Mouse (Mus musculus) midbrain, embryonic 15.5 days (tissue): Measurements from ENCODE around the gene Fcrl1. TPM values are rescaled to one million over a fixed set of nuclear protein-coding genes. Genes with fewer than 3 reads are reported as not detected.
"Not testable (repeated sequence)": the region's sequence is repeated elsewhere in the genome, so short reads cannot be mapped to it uniquely, and the experiment has no call there.

Experiments used
- ATAC-seq: fragments of 200-750 bp; cut with Nextera tagmentation; replicated peaks from 2 replicates; pipeline ENCODE4 v1.8.0; 2017; ENCODE audit warnings: moderate TSS enrichment
- H3K27ac ChIP-seq: fragments of 300-500 bp; sonication (generic); 2 replicates; pipeline ENCODE4 v1.5.1; 2015; ENCODE audit warnings: mild to moderate bottlenecking, inconsistent platforms
- H3K27me3 ChIP-seq: fragments of 300-500 bp; sonication (generic); replicated peaks from 2 replicates; pipeline ENCODE4 v1.6.1; 2015; ENCODE audit warnings: inconsistent platforms
- H3K36me3 ChIP-seq: fragments of 300-500 bp; sonication (generic); replicated peaks from 2 replicates; pipeline ENCODE4 v1.6.1; 2015; ENCODE audit warnings: inconsistent platforms
- H3K4me1 ChIP-seq: fragments of 300-500 bp; sonication (generic); 2 replicates; pipeline ENCODE4 v1.6.1; 2015; ENCODE audit warnings: inconsistent platforms
- H3K4me2 ChIP-seq: fragments of 300-500 bp; sonication (generic); 2 replicates; pipeline ENCODE4 v1.6.1; 2015; ENCODE audit warnings: inconsistent platforms, mild to moderate bottlenecking, moderate library complexity
- H3K4me3 ChIP-seq: fragments of 300-500 bp; sonication (generic); 2 replicates; pipeline ENCODE4 v1.5.1; 2015; ENCODE audit warnings: mild to moderate bottlenecking, inconsistent platforms
- H3K9ac ChIP-seq: fragments of 300-500 bp; sonication (generic); 2 replicates; pipeline ENCODE4 v1.6.1; 2015; ENCODE audit warnings: mild to moderate bottlenecking, inconsistent platforms
- H3K9me3 ChIP-seq: fragments of 300-500 bp; sonication (generic); 2 replicates; pipeline ENCODE4 v1.6.1; 2016; ENCODE audit warnings: inconsistent platforms
- WGBS: fragments of 180-500 bp; shearing (Covaris S2); methylation state at CpG from one replicate; pipeline ENCODE4 v1.1.7; 2015; ENCODE audit warnings: mixed read lengths; 5-methylcytosine and 5-hydroxymethylcytosine counted together
- polyA plus RNA-seq: library from polyadenylated mRNA; unstranded; fragments of >200 nt; fragmentation: Nextera tagmentation; extraction: Ambion mirVana; gene quantifications from 2 replicates; pipeline ENCODE4 v1.2.1, GENCODE M21; 2015

Gene Fcrl1
- 0.13 TPM in 1 of 2 replicates, not detected in the other for polyA plus RNA-seq

- 87% methylated on average over 18 of the region's 18 CpGs for WGBS
Measured at GRCm38 (mm10) chr3:87376195-87377165, at the start of gene Fcrl1. Gene Fcrl1 (plus strand): TSS chr3:87376387.

GRCm38 (mm10) chr3:87337899-87338298, 38.3 kb upstream of the Fcrl1 start:
- 90% methylated on average over 5 of the region's 5 CpGs for WGBS
- ATAC-seq, result no peak
- H3K36me3 ChIP-seq, result no peaks in the 10 kb centered on the region
- no peak overlapping the region for H3K9ac ChIP-seq
- H3K9me3 ChIP-seq, result no peaks in the 10 kb centered on the region
- H3K4me1 ChIP-seq, result no peaks in the 10 kb centered on the region
- no peak overlapping the region for H3K27ac ChIP-seq
- no peak overlapping the region for H3K4me3 ChIP-seq
- H3K27me3 ChIP-seq, result no peaks in the 10 kb centered on the region
- no peak overlapping the region for H3K4me2 ChIP-seq

More at GRCm38 (mm10) chr3:87376195-87377165, at the start of gene Fcrl1:
- no peak for ATAC-seq
- Histone ChIP-seq H3K9ac (no peak within 1 kb of the TSS), H3K4me1 (no peaks in the 10 kb centered on the region), H3K4me2 (no peak within 1 kb of the TSS), H3K27me3 (no peaks in the 10 kb centered on the region), H3K9me3 (no peaks in the 10 kb centered on the region), H3K27ac (no peak within 1 kb of the TSS), H3K4me3 (no peak within 1 kb of the TSS), H3K36me3 (no peaks in the 10 kb centered on the region)

- H3K9me3 ChIP-seq, H3K9ac ChIP-seq, H3K4me2 ChIP-seq, H3K4me1 ChIP-seq, H3K27me3 ChIP-seq, H3K4me3 ChIP-seq, H3K27ac ChIP-seq, ATAC-seq, H3K36me3 ChIP-seq: not testable (repeated sequence)
- 88% methylated on average over 2 of the region's 2 CpGs for WGBS
Measured at GRCm38 (mm10) chr3:87350992-87351391, 25.2 kb upstream of the Fcrl1 start.

GRCm38 (mm10) chr3:87357581-87357980, 18.6 kb upstream of the Fcrl1 start, which contains the start of gene Cd5l:
Gene Cd5l (plus strand): TSS chr3:87357881.
- H3K27ac ChIP-seq, result no peak within 1 kb of the TSS
- no peak within 1 kb of the TSS for H3K9ac ChIP-seq
- H3K36me3 ChIP-seq, result no peaks in the 10 kb centered on the region
- H3K4me2 ChIP-seq, result no peak within 1 kb of the TSS
- no peaks in the 10 kb centered on the region for H3K4me1 ChIP-seq
- H3K4me3 ChIP-seq, result no peak within 1 kb of the TSS
- no peaks in the 10 kb centered on the region for H3K9me3 ChIP-seq
- no peaks in the 10 kb centered on the region for H3K27me3 ChIP-seq
- no peak for ATAC-seq

GRCm38 (mm10) chr3:87359215-87359614, 17.0 kb upstream of the Fcrl1 start:
- H3K4me2 ChIP-seq, result no peak overlapping the region
- H3K36me3 ChIP-seq, result no peaks in the 10 kb centered on the region
- H3K9ac ChIP-seq, result no peak overlapping the region
- no peak overlapping the region for H3K4me3 ChIP-seq
- H3K27ac ChIP-seq, result no peak overlapping the region
- H3K4me1 ChIP-seq, result no peaks in the 10 kb centered on the region
- no peaks in the 10 kb centered on the region for H3K27me3 ChIP-seq
- H3K9me3 ChIP-seq, result no peaks in the 10 kb centered on the region
- ATAC-seq, result no peak

GRCm38 (mm10) chr3:87360466-87360865, 15.7 kb upstream of the Fcrl1 start:
- H3K9ac ChIP-seq, result no peak overlapping the region
- H3K9me3 ChIP-seq, result no peaks in the 10 kb centered on the region
- no peak overlapping the region for H3K4me2 ChIP-seq
- no peaks in the 10 kb centered on the region for H3K27me3 ChIP-seq
- WGBS, result 91% methylated on average over 6 of the region's 6 CpGs
- no peaks in the 10 kb centered on the region for H3K4me1 ChIP-seq
- no peak for ATAC-seq
- no peaks in the 10 kb centered on the region for H3K36me3 ChIP-seq
- no peak overlapping the region for H3K4me3 ChIP-seq
- no peak overlapping the region for H3K27ac ChIP-seq

GRCm38 (mm10) chr3:87365691-87366090, 10.5 kb upstream of the Fcrl1 start:
- no peaks in the 10 kb centered on the region for H3K4me1 ChIP-seq
- no peak overlapping the region for H3K27ac ChIP-seq
- WGBS, result 92% methylated on average over 14 of the region's 14 CpGs
- H3K36me3 ChIP-seq, result no peaks in the 10 kb centered on the region
- H3K9me3 ChIP-seq, result no peaks in the 10 kb centered on the region
- H3K4me3 ChIP-seq, result no peak overlapping the region
- no peak overlapping the region for H3K4me2 ChIP-seq
- no peak overlapping the region for H3K9ac ChIP-seq
- ATAC-seq, result no peak
- no peaks in the 10 kb centered on the region for H3K27me3 ChIP-seq

GRCm38 (mm10) chr3:87367511-87367910, 8.7 kb upstream of the Fcrl1 start:
- ATAC-seq, result no peak
- no peaks in the 10 kb centered on the region for H3K4me1 ChIP-seq
- WGBS, result 88% methylated on average over 10 of the region's 10 CpGs
- H3K9me3 ChIP-seq, result no peaks in the 10 kb centered on the region
- H3K36me3 ChIP-seq, result no peaks in the 10 kb centered on the region
- H3K4me3 ChIP-seq, result no peak overlapping the region
- H3K9ac ChIP-seq, result no peak overlapping the region
- no peak overlapping the region for H3K27ac ChIP-seq
- H3K27me3 ChIP-seq, result no peaks in the 10 kb centered on the region
- H3K4me2 ChIP-seq, result no peak overlapping the region

GRCm38 (mm10) chr3:87369181-87369580, 7.0 kb upstream of the Fcrl1 start:
- H3K4me3 ChIP-seq, result no peak overlapping the region
- H3K9ac ChIP-seq, result no peak overlapping the region
- H3K4me1 ChIP-seq, result no peaks in the 10 kb centered on the region
- H3K36me3 ChIP-seq, result no peaks in the 10 kb centered on the region
- no peaks in the 10 kb centered on the region for H3K9me3 ChIP-seq
- no peak overlapping the region for H3K4me2 ChIP-seq
- H3K27me3 ChIP-seq, result no peaks in the 10 kb centered on the region
- no peak overlapping the region for H3K27ac ChIP-seq
- 80% methylated on average over 5 of the region's 5 CpGs for WGBS
- ATAC-seq, result no peak

GRCm38 (mm10) chr3:87377228-87377627, 1.0 kb downstream of the Fcrl1 start:
- no peaks in the 10 kb centered on the region for H3K36me3 ChIP-seq
- WGBS, result 71% methylated on average over 3 of the region's 3 CpGs
- H3K27me3 ChIP-seq, result no peaks in the 10 kb centered on the region
- H3K9me3 ChIP-seq, result no peaks in the 10 kb centered on the region
- H3K9ac ChIP-seq, result no peak overlapping the region
- H3K27ac ChIP-seq, result no peak overlapping the region
- H3K4me1 ChIP-seq, result no peaks in the 10 kb centered on the region
- no peak overlapping the region for H3K4me2 ChIP-seq
- no peak overlapping the region for H3K4me3 ChIP-seq
- ATAC-seq, result no peak

GRCm38 (mm10) chr3:87377719-87378118, 1.5 kb downstream of the Fcrl1 start:
- 79% methylated on average over 6 of the region's 6 CpGs for WGBS
- H3K9me3 ChIP-seq, result no peaks in the 10 kb centered on the region

GRCm38 (mm10) chr3:87379641-87380315, 3.6 kb downstream of the Fcrl1 start:
- 91% methylated on average over 2 of the region's 2 CpGs for WGBS
- not testable (repeated sequence) for H3K4me2 ChIP-seq, H3K4me1 ChIP-seq, H3K27me3 ChIP-seq, H3K27ac ChIP-seq, ATAC-seq, H3K9me3 ChIP-seq, H3K9ac ChIP-seq, H3K4me3 ChIP-seq, H3K36me3 ChIP-seq

More at GRCm38 (mm10) chr3:87377719-87378118, 1.5 kb downstream of the Fcrl1 start:
- no peaks in the 10 kb centered on the region for H3K36me3 ChIP-seq
- no peak overlapping the region for H3K4me3 ChIP-seq
- H3K4me1 ChIP-seq, result no peaks in the 10 kb centered on the region
- ATAC-seq, result no peak
- no peaks in the 10 kb centered on the region for H3K27me3 ChIP-seq
- no peak overlapping the region for H3K9ac ChIP-seq
- H3K4me2 ChIP-seq, result no peak overlapping the region
- no peak overlapping the region for H3K27ac ChIP-seq
